Mouse (Mus musculus): ENCODE data around the gene Strn4. TPM values are rescaled to one million over a fixed set of nuclear protein-coding genes. Genes with fewer than 3 reads are reported as not detected.

The Strn4 gene
- total and polyA plus RNA-seq, 2 experiments from 2014 or later: 61.1 to 128 TPM

GRCm38 (mm10) chr7:16804409-16805028, 11.2 kb upstream of the Strn4 start:
- H3K9ac ChIP-seq (replicated peaks; ENCODE audit: low read depth, low read length): no peak overlapping the region
- no peak for TF ChIP-seq EP300 (IDR thresholded peaks at IDR 0.05; ENCODE audit: low read depth)
- peak; percentile 70 for TF ChIP-seq CTCF (IDR thresholded peaks at IDR 0.05; ENCODE audit: low read depth)
- ATAC-seq (ENCODE audit: insufficient read depth, low read depth): 0 out of 2 replicates have a peak, but pooled peaks have one; percentile 18
- H3K4me1 ChIP-seq (ENCODE audit: control insufficient read depth, insufficient read depth): no peaks in the 10 kb centered on the region
- H3K36me3 ChIP-seq (replicated peaks; ENCODE audit: control insufficient read depth, insufficient read depth, low read length): peaks cover 18% of the 10 kb centered on the region
- DNase-seq (ENCODE audit: low spot score): peak; percentile 36
- 33% methylated on average over 8 of the region's 8 CpGs for WGBS
- no peaks in the 10 kb centered on the region for H3K9me3 ChIP-seq (replicated peaks; ENCODE audit: control insufficient read depth, low read length)
- no peak overlapping the region for H3K4me2 ChIP-seq (ENCODE audit: low read depth, low read length)
- H3K27ac ChIP-seq (ENCODE audit: low read depth): no peak overlapping the region
- H3K27me3 ChIP-seq (ENCODE audit: control insufficient read depth, insufficient read depth, low read length): no peaks in the 10 kb centered on the region
- no peak overlapping the region for H3K4me3 ChIP-seq (ENCODE audit: low read depth, low read length)

- Histone ChIP-seq H3K9me3 (replicated peaks; ENCODE audit: control insufficient read depth, low read length) (no peaks in the 10 kb centered on the region), H3K27ac (ENCODE audit: low read depth) (no peak overlapping the region), H3K4me1 (ENCODE audit: control insufficient read depth, insufficient read depth) (no peaks in the 10 kb centered on the region; the same call in 1 of the 2 replicates), H3K4me3 (ENCODE audit: low read depth, low read length) (no peak overlapping the region), H3K27me3 (ENCODE audit: control insufficient read depth, insufficient read depth, low read length) (no peaks in the 10 kb centered on the region), H3K36me3 (replicated peaks; ENCODE audit: control insufficient read depth, insufficient read depth, low read length) (peaks cover 28% of the 10 kb centered on the region), H3K9ac (replicated peaks; ENCODE audit: low read depth, low read length) (no peak overlapping the region), H3K4me2 (ENCODE audit: low read depth, low read length) (no peak overlapping the region)
- DNase-seq (ENCODE audit: low spot score) (no peak), ATAC-seq (ENCODE audit: insufficient read depth, low read depth) (no peak)
- WGBS: 85% methylated on average over 9 of the region's 9 CpGs
- no peak for TF ChIP-seq EP300 (IDR thresholded peaks at IDR 0.05; ENCODE audit: low read depth)
- TF ChIP-seq CTCF (IDR thresholded peaks at IDR 0.05; ENCODE audit: low read depth): no peak
These were observed 7.8 kb upstream of the Strn4 start for GRCm38 (mm10) chr7:16807936-16808335.

- H3K27me3 ChIP-seq (ENCODE audit: control insufficient read depth, insufficient read depth, low read length): no peaks in the 10 kb centered on the region
- no peak overlapping the region for H3K27ac ChIP-seq (ENCODE audit: low read depth)
- H3K4me2 ChIP-seq (ENCODE audit: low read depth, low read length): no peak overlapping the region
- H3K9ac ChIP-seq (replicated peaks; ENCODE audit: low read depth, low read length): no peak overlapping the region
- TF ChIP-seq CTCF (IDR thresholded peaks at IDR 0.05; ENCODE audit: low read depth) (no peak), EP300 (IDR thresholded peaks at IDR 0.05; ENCODE audit: low read depth) (no peak)
- 82% methylated on average over 9 of the region's 9 CpGs for WGBS
- ATAC-seq (ENCODE audit: insufficient read depth, low read depth): no peak; the same call in 1 of the 2 replicates
- no peaks in the 10 kb centered on the region for H3K9me3 ChIP-seq (replicated peaks; ENCODE audit: control insufficient read depth, low read length)
- no peak for DNase-seq (ENCODE audit: low spot score)
- no peaks in the 10 kb centered on the region; the same call in 1 of the 2 replicates for H3K4me1 ChIP-seq (ENCODE audit: control insufficient read depth, insufficient read depth)
- H3K36me3 ChIP-seq (replicated peaks; ENCODE audit: control insufficient read depth, insufficient read depth, low read length): peaks cover 32% of the 10 kb centered on the region
- H3K4me3 ChIP-seq (ENCODE audit: low read depth, low read length): no peak overlapping the region
These were observed 7.0 kb upstream of the Strn4 start for GRCm38 (mm10) chr7:16808647-16809046.

- TF ChIP-seq EP300 (IDR thresholded peaks at IDR 0.05; ENCODE audit: low read depth) (no peak), CTCF (IDR thresholded peaks at IDR 0.05; ENCODE audit: low read depth) (peak; percentile 85)
- H3K9ac ChIP-seq (replicated peaks; ENCODE audit: low read depth, low read length): no peak overlapping the region
- no peak overlapping the region for H3K4me2 ChIP-seq (ENCODE audit: low read depth, low read length)
- no peaks in the 10 kb centered on the region; the same call in 1 of the 2 replicates for H3K4me1 ChIP-seq (ENCODE audit: control insufficient read depth, insufficient read depth)
- no peak overlapping the region for H3K27ac ChIP-seq (ENCODE audit: low read depth)
- 21% methylated on average over 10 of the region's 10 CpGs for WGBS
- peaks cover 43% of the 10 kb centered on the region for H3K36me3 ChIP-seq (replicated peaks; ENCODE audit: control insufficient read depth, insufficient read depth, low read length)
- no peaks in the 10 kb centered on the region for H3K9me3 ChIP-seq (replicated peaks; ENCODE audit: control insufficient read depth, low read length)
- DNase-seq (ENCODE audit: low spot score): peak; percentile 75
- no peaks in the 10 kb centered on the region for H3K27me3 ChIP-seq (ENCODE audit: control insufficient read depth, insufficient read depth, low read length)
- H3K4me3 ChIP-seq (ENCODE audit: low read depth, low read length): no peak overlapping the region
- ATAC-seq (ENCODE audit: insufficient read depth, low read depth): peak; percentile 13; the same call in 1 of the 2 replicates
These were observed 6.0 kb upstream of the Strn4 start for GRCm38 (mm10) chr7:16809739-16810138.

- H3K4me2 ChIP-seq (ENCODE audit: low read depth, low read length): peak overlapping the region; percentile 65
- TF ChIP-seq CTCF (IDR thresholded peaks at IDR 0.05; ENCODE audit: low read depth) (no peak), EP300 (IDR thresholded peaks at IDR 0.05; ENCODE audit: low read depth) (no peak)
- no peak for DNase-seq (ENCODE audit: low spot score)
- H3K4me1 ChIP-seq (ENCODE audit: control insufficient read depth, insufficient read depth): peaks cover under 1% of the 10 kb centered on the region; the same call in 1 of the 2 replicates
- 76% methylated on average over 28 of the region's 28 CpGs for WGBS
- no peaks in the 10 kb centered on the region for H3K27me3 ChIP-seq (ENCODE audit: control insufficient read depth, insufficient read depth, low read length)
- no peaks in the 10 kb centered on the region for H3K9me3 ChIP-seq (replicated peaks; ENCODE audit: control insufficient read depth, low read length)
- H3K4me3 ChIP-seq (ENCODE audit: low read depth, low read length): peak overlapping the region; percentile 28; the same call in 1 of the 2 replicates
- H3K27ac ChIP-seq (ENCODE audit: low read depth): no peak overlapping the region
- H3K36me3 ChIP-seq (replicated peaks; ENCODE audit: control insufficient read depth, insufficient read depth, low read length): peaks cover 44% of the 10 kb centered on the region
- no peak for ATAC-seq (ENCODE audit: insufficient read depth, low read depth)
- no peak overlapping the region for H3K9ac ChIP-seq (replicated peaks; ENCODE audit: low read depth, low read length)
These were observed 5.2 kb upstream of the Strn4 start for GRCm38 (mm10) chr7:16810399-16810919.
